Mouse (Mus musculus) spleen, adult 2 months (tissue): ENCODE results near the gene Hist1h3f.
"Not testable (repeated sequence)": the region's sequence is repeated elsewhere in the genome, so short reads cannot be mapped to it uniquely, and the experiment has no call there.

Experiments
- CTCF ChIP-seq: fragments of 200-500 bp; IDR thresholded peaks from 2 replicates; pipeline ENCODE4 v1.5.1; 2011; ENCODE audit warnings: mild to moderate bottlenecking, inconsistent platforms; ENCODE audit not compliant: insufficient read depth, insufficient read length, insufficient replicate concordance; ENCODE audit errors: extremely low read depth
- POLR2A ChIP-seq: fragments of 200-500 bp; IDR thresholded peaks from 2 replicates; pipeline ENCODE4 v1.6.1; 2011; ENCODE audit warnings: low read depth, low read length, inconsistent platforms

GRCm38 (mm10) chr13:23561531-23561882 is 17.7 kb downstream of the Hist1h3f start:
- not testable (repeated sequence) for TF ChIP-seq POLR2A, CTCF
